Mouse (Mus musculus) hindbrain, embryonic 14.5 days (tissue): ENCODE data around the gene Foxj2. TPM values are rescaled to one million over a fixed set of nuclear protein-coding genes. Genes with fewer than 3 reads are reported as not detected.

Experiments
- ATAC-seq: fragments of 200-750 bp; cut with Nextera tagmentation; 2 replicates; pipeline ENCODE4 v1.8.0; 2017; ENCODE audit warnings: moderate number of reproducible peaks, mild to moderate bottlenecking, moderate TSS enrichment, moderate library complexity; ENCODE audit not compliant: low FRiP score
- DNase-seq: peaks from one replicate; pipeline ENCODE4 v3.0.0-alpha.2; 2015; ENCODE audit warnings: low spot score
- H3K27ac ChIP-seq: fragments of 300-500 bp; sonication (generic); 2 replicates; pipeline ENCODE4 v1.5.1; 2014; ENCODE audit warnings: mild to moderate bottlenecking, moderate library complexity
- H3K27me3 ChIP-seq: fragments of 300-500 bp; sonication (generic); 2 replicates; pipeline ENCODE4 v1.6.1; 2014; ENCODE audit warnings: mild to moderate bottlenecking, low read length, mixed read lengths; ENCODE audit not compliant: control insufficient read depth, insufficient read depth
- H3K36me3 ChIP-seq: fragments of 300-500 bp; sonication (generic); replicated peaks from 2 replicates; pipeline ENCODE4 v1.6.1; 2014; ENCODE audit not compliant: control insufficient read depth, insufficient read depth
- H3K4me1 ChIP-seq: fragments of 300-500 bp; sonication (generic); replicated peaks from 2 replicates; pipeline ENCODE4 v1.6.1; 2014; ENCODE audit warnings: antibody characterized with exemption, low read length, mixed read lengths; ENCODE audit not compliant: control insufficient read depth, insufficient read depth
- H3K4me2 ChIP-seq: fragments of 300-500 bp; sonication (generic); replicated peaks from 2 replicates; pipeline ENCODE4 v1.6.1; 2014; ENCODE audit warnings: mild to moderate bottlenecking, moderate library complexity
- H3K4me3 ChIP-seq: fragments of 300-500 bp; sonication (generic); replicated peaks from 2 replicates; pipeline ENCODE4 v1.5.1; 2014; ENCODE audit warnings: mild to moderate bottlenecking, low read length
- H3K9ac ChIP-seq: fragments of 300-500 bp; sonication (generic); 2 replicates; pipeline ENCODE4 v1.6.1; 2014
- H3K9me3 ChIP-seq: fragments of 300-500 bp; sonication (generic); 2 replicates; pipeline ENCODE4 v1.6.1; 2016; ENCODE audit warnings: low read length; ENCODE audit not compliant: control insufficient read depth
- WGBS: fragments of 180-500 bp; shearing (Covaris S2); extraction: QIAGEN DNeasy Blood & Tissue Kit; methylation state at CpG from one replicate; pipeline ENCODE4 v1.1.7; 2014; 5-methylcytosine and 5-hydroxymethylcytosine counted together
- polyA plus RNA-seq: library from polyadenylated mRNA; unstranded; fragments of >200 nt; fragmentation: Nextera tagmentation; extraction: Ambion mirVana; gene quantifications from 2 replicates; pipeline ENCODE4 v1.2.1, GENCODE M21; 2014

Foxj2 gene
- polyA plus RNA-seq, 1 experiment from 2014 or later = 9.5 TPM

GRCm38 (mm10) chr6:122786275-122786674 lies 33.4 kb upstream of the Foxj2 start:
- H3K4me2 ChIP-seq = no peak overlapping the region
- H3K27ac ChIP-seq = no peak overlapping the region
- H3K4me3 ChIP-seq = no peak overlapping the region
- H3K4me1 ChIP-seq = no peaks in the 10 kb centered on the region
- ATAC-seq (peak; percentile 60), DNase-seq (peak; percentile 87)
- WGBS = 32% methylated on average over 5 of the region's 5 CpGs
- H3K27me3 ChIP-seq = no peaks in the 10 kb centered on the region
- H3K9ac ChIP-seq = no peak overlapping the region
- no peaks in the 10 kb centered on the region for H3K9me3 ChIP-seq
- no peaks in the 10 kb centered on the region for H3K36me3 ChIP-seq

GRCm38 (mm10) chr6:122795254-122795935 lies 24.3 kb upstream of the Foxj2 start:
- Histone ChIP-seq H3K4me1 (no peaks in the 10 kb centered on the region), H3K4me2 (no peak overlapping the region), H3K9me3 (no peaks in the 10 kb centered on the region), H3K36me3 (no peaks in the 10 kb centered on the region), H3K27ac (no peak overlapping the region), H3K4me3 (no peak overlapping the region), H3K27me3 (peaks cover 5% of the 10 kb centered on the region; the same call in 1 of the 2 replicates), H3K9ac (no peak overlapping the region)
- 75% methylated on average over 8 of the region's 8 CpGs for WGBS
- DNase-seq = no peak
- ATAC-seq = no peak

GRCm38 (mm10) chr6:122800640-122801300 lies 18.9 kb upstream of the Foxj2 start:
- ATAC-seq (no peak), DNase-seq (no peak)
- Histone ChIP-seq H3K4me3 (peak overlapping the region; percentile 52), H3K9me3 (no peaks in the 10 kb centered on the region), H3K36me3 (no peaks in the 10 kb centered on the region), H3K4me2 (peak overlapping the region; percentile 79), H3K27ac (0 out of 2 replicates have a peak overlapping the region, but pooled peaks have one; percentile 51), H3K4me1 (peaks cover 11% of the 10 kb centered on the region; the same call in 1 of the 2 replicates), H3K9ac (peak overlapping the region; percentile 78), H3K27me3 (peaks cover 17% of the 10 kb centered on the region)
- WGBS = 42% methylated on average over 10 of the region's 10 CpGs

GRCm38 (mm10) chr6:122801301-122801800 lies 18.4 kb upstream of the Foxj2 start, which contains the start of gene Slc2a3:
TSS of gene Slc2a3 (minus strand) at chr6:122801640.
- ATAC-seq (peak; percentile 73), DNase-seq (peak; percentile 52)
- under 1% methylated on average over 46 of the region's 46 CpGs for WGBS

GRCm38 (mm10) chr6:122801801-122802514 lies 17.8 kb upstream of the Foxj2 start:
- Histone ChIP-seq H3K27ac (peak overlapping the region; percentile 51), H3K36me3 (no peaks in the 10 kb centered on the region), H3K4me2 (peak overlapping the region; percentile 79), H3K9ac (peak overlapping the region; percentile 78), H3K4me1 (peaks cover 11% of the 10 kb centered on the region; the same call in 1 of the 2 replicates), H3K9me3 (no peaks in the 10 kb centered on the region), H3K27me3 (peaks cover 17% of the 10 kb centered on the region), H3K4me3 (peak overlapping the region; percentile 52)
- DNase-seq (peak; percentile 63), ATAC-seq (peak; percentile 78)
- 2% methylated on average over 34 of the region's 34 CpGs for WGBS

More at GRCm38 (mm10) chr6:122801301-122801800, 18.4 kb upstream of the Foxj2 start, which contains the start of gene Slc2a3:
- peak within 1 kb of the TSS; percentile 52 for H3K4me3 ChIP-seq
- no peaks in the 10 kb centered on the region for H3K9me3 ChIP-seq
- peak within 1 kb of the TSS; percentile 51 for H3K27ac ChIP-seq
- H3K4me2 ChIP-seq = peak within 1 kb of the TSS; percentile 79
- H3K36me3 ChIP-seq = no peaks in the 10 kb centered on the region
- peaks cover 17% of the 10 kb centered on the region for H3K27me3 ChIP-seq
- H3K4me1 ChIP-seq = peaks cover 11% of the 10 kb centered on the region; the same call in 1 of the 2 replicates
- H3K9ac ChIP-seq = peak within 1 kb of the TSS; percentile 78

- Histone ChIP-seq H3K27ac (no peak overlapping the region), H3K9me3 (no peaks in the 10 kb centered on the region), H3K27me3 (peaks cover 17% of the 10 kb centered on the region), H3K4me3 (no peak overlapping the region), H3K36me3 (no peaks in the 10 kb centered on the region), H3K9ac (no peak overlapping the region), H3K4me1 (peaks cover 11% of the 10 kb centered on the region; the same call in 1 of the 2 replicates), H3K4me2 (no peak overlapping the region)
- 29% methylated on average over 5 of the region's 5 CpGs for WGBS
- ATAC-seq = no peak
- DNase-seq = peak; percentile 75
Measured at GRCm38 (mm10) chr6:122804418-122804817, 15.3 kb upstream of the Foxj2 start.

GRCm38 (mm10) chr6:122810022-122810614 lies 9.6 kb upstream of the Foxj2 start:
- no peak for DNase-seq
- H3K9ac ChIP-seq = peak overlapping the region; percentile 47
- no peaks in the 10 kb centered on the region for H3K27me3 ChIP-seq
- WGBS = 1% methylated on average over 11 of the region's 11 CpGs
- peak; percentile 0; the same call in 1 of the 2 replicates for ATAC-seq
- no peaks in the 10 kb centered on the region for H3K9me3 ChIP-seq
- H3K4me1 ChIP-seq = peaks cover 12% of the 10 kb centered on the region
- H3K4me2 ChIP-seq = peak overlapping the region; percentile 60
- peak overlapping the region; percentile 49 for H3K4me3 ChIP-seq
- H3K36me3 ChIP-seq = no peaks in the 10 kb centered on the region
- peak overlapping the region; percentile 90 for H3K27ac ChIP-seq

- Histone ChIP-seq H3K9me3 (no peaks in the 10 kb centered on the region), H3K9ac (peak overlapping the region; percentile 55), H3K27me3 (no peaks in the 10 kb centered on the region), H3K27ac (peak overlapping the region; percentile 90), H3K4me1 (peaks cover 12% of the 10 kb centered on the region), H3K4me3 (peak overlapping the region; percentile 49), H3K36me3 (no peaks in the 10 kb centered on the region), H3K4me2 (peak overlapping the region; percentile 60)
- under 1% methylated on average over 30 of the region's 30 CpGs for WGBS
- peak; percentile 99 for ATAC-seq
- peak; percentile 95 for DNase-seq
Measured at GRCm38 (mm10) chr6:122810615-122811279, 9.0 kb upstream of the Foxj2 start.
